Mouse (Mus musculus): ENCODE measurements around the gene Agap1. TPM values are rescaled to one million over a fixed set of nuclear protein-coding genes. Genes with fewer than 3 reads are reported as not detected.

Gene Agap1
- polyA plus RNA-seq, 1 experiment from 2014 or later, result 24.6 TPM

- Histone ChIP-seq H3K4me1 (peaks cover 5% of the 10 kb centered on the region; the same call in 1 of the 2 replicates), H3K27me3 (no peaks in the 10 kb centered on the region), H3K9ac (no peak overlapping the region), H3K36me3 (no peaks in the 10 kb centered on the region), H3K27ac (no peak overlapping the region), H3K9me3 (no peaks in the 10 kb centered on the region), H3K4me2 (replicated peaks) (no peak overlapping the region), H3K4me3 (no peak overlapping the region)
- 40% methylated on average over 3 of the region's 3 CpGs for WGBS
- ATAC-seq (ENCODE audit: insufficient number of reproducible peaks, insufficient read depth, low FRiP score, low TSS enrichment), result no peak
These were observed 285.1 kb downstream of the Agap1 start for GRCm38 (mm10) chr1:89739775-89740099.

- no peaks in the 10 kb centered on the region for H3K27me3 ChIP-seq
- no peak overlapping the region for H3K4me3 ChIP-seq
- ATAC-seq (ENCODE audit: insufficient number of reproducible peaks, insufficient read depth, low FRiP score, low TSS enrichment), result no peak
- H3K4me1 ChIP-seq, result peaks cover 5% of the 10 kb centered on the region; the same call in 1 of the 2 replicates
- H3K36me3 ChIP-seq, result no peaks in the 10 kb centered on the region
- 67% methylated on average over 3 of the region's 3 CpGs for WGBS
- no peak overlapping the region for H3K9ac ChIP-seq
- H3K27ac ChIP-seq, result no peak overlapping the region
- H3K9me3 ChIP-seq, result no peaks in the 10 kb centered on the region
- H3K4me2 ChIP-seq (replicated peaks), result no peak overlapping the region
These were observed 287.8 kb downstream of the Agap1 start for GRCm38 (mm10) chr1:89742359-89742758.

- ATAC-seq (ENCODE audit: insufficient number of reproducible peaks, insufficient read depth, low FRiP score, low TSS enrichment), result no peak
- WGBS, result 88% methylated on average over 3 of the region's 3 CpGs
- Histone ChIP-seq H3K4me2 (replicated peaks) (no peak overlapping the region), H3K36me3 (no peaks in the 10 kb centered on the region), H3K4me3 (no peak overlapping the region), H3K9ac (no peak overlapping the region), H3K4me1 (peaks cover 13% of the 10 kb centered on the region), H3K27ac (no peak overlapping the region), H3K9me3 (no peaks in the 10 kb centered on the region), H3K27me3 (no peaks in the 10 kb centered on the region)
These were observed 291.6 kb downstream of the Agap1 start for GRCm38 (mm10) chr1:89746171-89746570.

GRCm38 (mm10) chr1:89749666-89750065, 295.1 kb downstream of the Agap1 start:
- Histone ChIP-seq H3K36me3 (no peaks in the 10 kb centered on the region), H3K27me3 (no peaks in the 10 kb centered on the region), H3K9me3 (no peaks in the 10 kb centered on the region), H3K27ac (no peak overlapping the region), H3K4me1 (peaks cover 16% of the 10 kb centered on the region), H3K4me2 (replicated peaks) (no peak overlapping the region), H3K4me3 (no peak overlapping the region), H3K9ac (no peak overlapping the region)
- ATAC-seq (ENCODE audit: insufficient number of reproducible peaks, insufficient read depth, low FRiP score, low TSS enrichment), result no peak

- 0 out of 2 replicates have a peak, but pooled peaks cover 3% of the 10 kb centered on the region for H3K27me3 ChIP-seq
- no peaks in the 10 kb centered on the region for H3K36me3 ChIP-seq
- peak overlapping the region; percentile 37 for H3K4me2 ChIP-seq (replicated peaks)
- H3K9ac ChIP-seq, result no peak overlapping the region
- H3K9me3 ChIP-seq, result no peaks in the 10 kb centered on the region
- peaks cover 16% of the 10 kb centered on the region for H3K4me1 ChIP-seq
- WGBS, result 7% methylated on average over 9 of the region's 9 CpGs
- 0 out of 2 replicates have a peak, but pooled peaks have one; percentile 41 for ATAC-seq (ENCODE audit: insufficient number of reproducible peaks, insufficient read depth, low FRiP score, low TSS enrichment)
- 0 out of 2 replicates have a peak overlapping the region, but pooled peaks have one; percentile 5 for H3K4me3 ChIP-seq
- no peak overlapping the region for H3K27ac ChIP-seq
These were observed 295.9 kb downstream of the Agap1 start for GRCm38 (mm10) chr1:89750495-89750894.

GRCm38 (mm10) chr1:89750921-89751320, 296.3 kb downstream of the Agap1 start:
- 0 out of 2 replicates have a peak, but pooled peaks have one; percentile 41 for ATAC-seq (ENCODE audit: insufficient number of reproducible peaks, insufficient read depth, low FRiP score, low TSS enrichment)
- Histone ChIP-seq H3K9me3 (no peaks in the 10 kb centered on the region), H3K27me3 (0 out of 2 replicates have a peak, but pooled peaks cover 4% of the 10 kb centered on the region), H3K9ac (no peak overlapping the region), H3K36me3 (no peaks in the 10 kb centered on the region), H3K4me1 (peaks cover 16% of the 10 kb centered on the region), H3K4me2 (replicated peaks) (peak overlapping the region; percentile 37), H3K4me3 (0 out of 2 replicates have a peak overlapping the region, but pooled peaks have one; percentile 5), H3K27ac (no peak overlapping the region)
- 18% methylated on average over 21 of the region's 21 CpGs for WGBS

GRCm38 (mm10) chr1:89751344-89751743, 296.7 kb downstream of the Agap1 start:
- peak overlapping the region; percentile 37; the same call in 1 of the 2 replicates for H3K4me2 ChIP-seq (replicated peaks)
- peaks cover 16% of the 10 kb centered on the region for H3K4me1 ChIP-seq
- no peak overlapping the region for H3K27ac ChIP-seq
- no peaks in the 10 kb centered on the region for H3K36me3 ChIP-seq
- 66% methylated on average over 11 of the region's 11 CpGs for WGBS
- H3K9me3 ChIP-seq, result no peaks in the 10 kb centered on the region
- 0 out of 2 replicates have a peak, but pooled peaks cover 4% of the 10 kb centered on the region for H3K27me3 ChIP-seq
- no peak overlapping the region for H3K9ac ChIP-seq
- H3K4me3 ChIP-seq, result no peak overlapping the region
- ATAC-seq (ENCODE audit: insufficient number of reproducible peaks, insufficient read depth, low FRiP score, low TSS enrichment), result no peak

GRCm38 (mm10) chr1:89752659-89753058, 298.1 kb downstream of the Agap1 start:
- Histone ChIP-seq H3K4me1 (peaks cover 16% of the 10 kb centered on the region), H3K4me2 (replicated peaks) (no peak overlapping the region), H3K27ac (no peak overlapping the region), H3K27me3 (0 out of 2 replicates have a peak, but pooled peaks cover 4% of the 10 kb centered on the region), H3K9me3 (no peaks in the 10 kb centered on the region), H3K4me3 (no peak overlapping the region), H3K9ac (no peak overlapping the region), H3K36me3 (no peaks in the 10 kb centered on the region)
- no peak for ATAC-seq (ENCODE audit: insufficient number of reproducible peaks, insufficient read depth, low FRiP score, low TSS enrichment)
- 98% methylated on average over 3 of the region's 3 CpGs for WGBS

- H3K4me2 ChIP-seq (replicated peaks), result no peak overlapping the region
- no peak overlapping the region for H3K9ac ChIP-seq
- ATAC-seq (ENCODE audit: insufficient number of reproducible peaks, insufficient read depth, low FRiP score, low TSS enrichment), result no peak
- H3K9me3 ChIP-seq, result no peaks in the 10 kb centered on the region
- no peak overlapping the region for H3K27ac ChIP-seq
- peaks cover 11% of the 10 kb centered on the region for H3K4me1 ChIP-seq
- no peak overlapping the region for H3K4me3 ChIP-seq
- H3K36me3 ChIP-seq, result no peaks in the 10 kb centered on the region
- 67% methylated on average over 12 of the region's 12 CpGs for WGBS
- 0 out of 2 replicates have a peak, but pooled peaks cover 4% of the 10 kb centered on the region for H3K27me3 ChIP-seq
These were observed 300.8 kb downstream of the Agap1 start for GRCm38 (mm10) chr1:89755358-89755757.

- no peak overlapping the region for H3K4me2 ChIP-seq (replicated peaks)
- no peak for ATAC-seq (ENCODE audit: insufficient number of reproducible peaks, insufficient read depth, low FRiP score, low TSS enrichment)
- H3K27me3 ChIP-seq, result 0 out of 2 replicates have a peak, but pooled peaks cover 4% of the 10 kb centered on the region
- no peak overlapping the region for H3K27ac ChIP-seq
- H3K9ac ChIP-seq, result no peak overlapping the region
- H3K9me3 ChIP-seq, result no peaks in the 10 kb centered on the region
- WGBS, result 35% methylated on average over 8 of the region's 8 CpGs
- no peak overlapping the region for H3K4me3 ChIP-seq
- H3K4me1 ChIP-seq, result peaks cover under 1% of the 10 kb centered on the region; the same call in 1 of the 2 replicates
- H3K36me3 ChIP-seq, result no peaks in the 10 kb centered on the region
These were observed 301.8 kb downstream of the Agap1 start for GRCm38 (mm10) chr1:89756387-89756786.

- 50% methylated on average over 3 of the region's 3 CpGs for WGBS
- H3K9me3 ChIP-seq, result no peaks in the 10 kb centered on the region
- 0 out of 2 replicates have a peak, but pooled peaks cover 4% of the 10 kb centered on the region for H3K4me1 ChIP-seq
- H3K27ac ChIP-seq, result no peak overlapping the region
- 0 out of 2 replicates have a peak, but pooled peaks cover 4% of the 10 kb centered on the region for H3K27me3 ChIP-seq
- ATAC-seq (ENCODE audit: insufficient number of reproducible peaks, insufficient read depth, low FRiP score, low TSS enrichment), result no peak
- no peak overlapping the region for H3K4me3 ChIP-seq
- no peak overlapping the region for H3K4me2 ChIP-seq (replicated peaks)
- no peaks in the 10 kb centered on the region for H3K36me3 ChIP-seq
- no peak overlapping the region for H3K9ac ChIP-seq
These were observed 302.9 kb downstream of the Agap1 start for GRCm38 (mm10) chr1:89757545-89757944.

- Histone ChIP-seq H3K27me3 (no peaks in the 10 kb centered on the region), H3K27ac (no peak overlapping the region), H3K4me1 (peaks cover 23% of the 10 kb centered on the region), H3K9ac (no peak overlapping the region), H3K4me3 (no peak overlapping the region), H3K4me2 (replicated peaks) (no peak overlapping the region), H3K9me3 (no peaks in the 10 kb centered on the region), H3K36me3 (0 out of 2 replicates have a peak, but pooled peaks cover 3% of the 10 kb centered on the region)
- 23% methylated on average over 3 of the region's 3 CpGs for WGBS
- peak; percentile 87; the same call in 1 of the 2 replicates for ATAC-seq (ENCODE audit: insufficient number of reproducible peaks, insufficient read depth, low FRiP score, low TSS enrichment)
These were observed 309.3 kb downstream of the Agap1 start for GRCm38 (mm10) chr1:89763912-89764311.

Data from embryonic facial prominence, embryonic 12.5 days (tissue).